Mouse (Mus musculus) cerebellum, adult 2 months (tissue): ENCODE results near the gene 0610010K14Rik. TPM values are rescaled to one million over a fixed set of nuclear protein-coding genes. Genes with fewer than 3 reads are reported as not detected.
A peak's percentile ranks its signal among the peaks of the same experiment; 100 is the strongest.

Experiments
- DNase-seq, 2 experiments: peaks; one replicate each; pipeline ENCODE4 v3.0.0; 2021
- H3K27ac ChIP-seq: fragments of 200-500 bp; 2 replicates; pipeline ENCODE4 v1.5.1; 2012; ENCODE audit warnings: low read length, control low read depth, inconsistent platforms; ENCODE audit not compliant: insufficient read depth
- H3K27me3 ChIP-seq: fragments of 200-500 bp; 2 replicates; pipeline ENCODE4 v1.6.1; 2012; ENCODE audit warnings: inconsistent platforms, mild to moderate bottlenecking, low read length, moderate library complexity; ENCODE audit not compliant: control insufficient read depth, insufficient read depth
- H3K4me1 ChIP-seq: fragments of 200-500 bp; 2 replicates; pipeline ENCODE4 v1.6.1; 2011; ENCODE audit warnings: low read length; ENCODE audit not compliant: control insufficient read depth, insufficient read depth
- H3K4me3 ChIP-seq: fragments of 200-500 bp; replicated peaks from 2 replicates; pipeline ENCODE3; 2011; ENCODE audit warnings: mild to moderate bottlenecking, low read depth, low read length, control low read depth; ENCODE audit not compliant: insufficient read depth
- CTCF ChIP-seq: fragments of 200-500 bp; IDR thresholded peaks from 2 replicates; pipeline ENCODE4 v1.5.1; 2011; ENCODE audit warnings: low read depth, mild to moderate bottlenecking, control low read depth, low read length, moderate library complexity, borderline replicate concordance; ENCODE audit not compliant: insufficient read depth
- POLR2A ChIP-seq: fragments of 200-500 bp; IDR thresholded peaks from 2 replicates; pipeline ENCODE4 v1.6.1; 2011; ENCODE audit warnings: low read length, control low read depth, borderline replicate concordance; ENCODE audit not compliant: insufficient read depth
- WGBS: fragments of 180-500 bp; shearing (Covaris S2); methylation state at CpG from one replicate; pipeline ENCODE4 v1.1.7; 2018; 5-methylcytosine and 5-hydroxymethylcytosine counted together
- polyA plus RNA-seq: library from polyadenylated mRNA; depleted of rRNA; stranded (reverse); fragments of >200 nt; gene quantifications from 2 replicates; pipeline ENCODE4 v1.2.3, GENCODE M21; 2012

0610010K14Rik gene
- polyA plus RNA-seq, 1 experiment: 94.0 TPM

GRCm38 (mm10) chr11:70232546-70232945, 5.2 kb downstream of the 0610010K14Rik start:
- peak overlapping the region; percentile 80 for H3K4me3 ChIP-seq
- 6% methylated on average over 10 of the region's 10 CpGs for WGBS
- peak; percentile 71 to 85 for DNase-seq
- H3K27ac ChIP-seq: peak overlapping the region; percentile 86
- no peak for TF ChIP-seq POLR2A
- no peak for TF ChIP-seq CTCF
- H3K27me3 ChIP-seq: no peaks in the 10 kb centered on the region
- H3K4me1 ChIP-seq: peaks cover 10% of the 10 kb centered on the region

- 1% methylated on average over 32 of the region's 32 CpGs for WGBS
- Histone ChIP-seq H3K4me1 (peaks cover 13% of the 10 kb centered on the region), H3K27me3 (no peaks in the 10 kb centered on the region), H3K27ac (no peak overlapping the region), H3K4me3 (no peak overlapping the region)
- TF ChIP-seq CTCF (peak; percentile 93), POLR2A (no peak)
- DNase-seq: peak; percentile 80 to 86
Observed at GRCm38 (mm10) chr11:70230239-70230727, 7.4 kb downstream of the 0610010K14Rik start.

GRCm38 (mm10) chr11:70229260-70230010, 8.3 kb downstream of the 0610010K14Rik start, which contains the start of gene Bcl6b:
Bcl6b (minus strand) TSS chr11:70229798.
- WGBS: 2% methylated on average over 39 of the region's 39 CpGs
- TF ChIP-seq CTCF (no peak), POLR2A (no peak)
- peaks cover 8% of the 10 kb centered on the region for H3K4me1 ChIP-seq
- H3K27me3 ChIP-seq: no peaks in the 10 kb centered on the region
- H3K27ac ChIP-seq: no peak within 1 kb of the TSS
- H3K4me3 ChIP-seq: peak within 1 kb of the TSS; percentile 32
- DNase-seq: no peak

- Histone ChIP-seq H3K27ac (no peak overlapping the region), H3K27me3 (no peaks in the 10 kb centered on the region), H3K4me1 (peaks cover 3% of the 10 kb centered on the region), H3K4me3 (peak overlapping the region; percentile 32)
- peak; percentile 82 to 85 for DNase-seq
- peak; percentile 40; the same call in 1 of the 2 replicates for TF ChIP-seq POLR2A
- no peak for TF ChIP-seq CTCF
- WGBS: under 1% methylated on average over 19 of the region's 19 CpGs
Observed at GRCm38 (mm10) chr11:70228828-70229227, 8.9 kb downstream of the 0610010K14Rik start.

- no peak overlapping the region for H3K27ac ChIP-seq
- H3K4me3 ChIP-seq: no peak overlapping the region
- 91% methylated on average over 4 of the region's 4 CpGs for WGBS
- TF ChIP-seq POLR2A (no peak), CTCF (no peak)
- peaks cover 3% of the 10 kb centered on the region; the same call in 1 of the 2 replicates for H3K4me1 ChIP-seq
- DNase-seq: peak in 1 of 2 experiments; percentile 25
- no peaks in the 10 kb centered on the region for H3K27me3 ChIP-seq
Observed at GRCm38 (mm10) chr11:70227661-70228245, 10.0 kb downstream of the 0610010K14Rik start.

- Histone ChIP-seq H3K4me3 (no peak overlapping the region), H3K4me1 (peaks cover 3% of the 10 kb centered on the region; the same call in 1 of the 2 replicates), H3K27me3 (no peaks in the 10 kb centered on the region), H3K27ac (no peak overlapping the region)
- WGBS: 50% methylated on average over 5 of the region's 5 CpGs
- no peak for DNase-seq
- TF ChIP-seq CTCF: no peak
- no peak for TF ChIP-seq POLR2A
Observed at GRCm38 (mm10) chr11:70227126-70227525, 10.6 kb downstream of the 0610010K14Rik start.

GRCm38 (mm10) chr11:70226602-70226890, 11.2 kb downstream of the 0610010K14Rik start:
- no peak for TF ChIP-seq POLR2A
- TF ChIP-seq CTCF: no peak
- DNase-seq: peak in 1 of 2 experiments; percentile 29
- WGBS: 28% methylated on average over 18 of the region's 18 CpGs
- no peak overlapping the region for H3K4me3 ChIP-seq
- H3K27me3 ChIP-seq: no peaks in the 10 kb centered on the region
- no peak overlapping the region for H3K27ac ChIP-seq
- peaks cover 3% of the 10 kb centered on the region; the same call in 1 of the 2 replicates for H3K4me1 ChIP-seq
